Mouse (Mus musculus) liver, adult 2 months (tissue): ENCODE measurements around the gene Nat8f1.
A peak's percentile ranks its signal among the peaks of the same experiment; 100 is the strongest.

Experiments used
- CTCF ChIP-seq: fragments of 200-500 bp; IDR thresholded peaks from 2 replicates; pipeline ENCODE4 v1.5.1; 2011; ENCODE audit warnings: low read depth, low read length, control low read depth
- POLR2A ChIP-seq: fragments of 200-500 bp; IDR thresholded peaks from 2 replicates; pipeline ENCODE4 v1.6.1; 2011; ENCODE audit warnings: low read length, control low read depth; ENCODE audit not compliant: insufficient read depth; ENCODE audit errors: extremely low read depth

DNA sequence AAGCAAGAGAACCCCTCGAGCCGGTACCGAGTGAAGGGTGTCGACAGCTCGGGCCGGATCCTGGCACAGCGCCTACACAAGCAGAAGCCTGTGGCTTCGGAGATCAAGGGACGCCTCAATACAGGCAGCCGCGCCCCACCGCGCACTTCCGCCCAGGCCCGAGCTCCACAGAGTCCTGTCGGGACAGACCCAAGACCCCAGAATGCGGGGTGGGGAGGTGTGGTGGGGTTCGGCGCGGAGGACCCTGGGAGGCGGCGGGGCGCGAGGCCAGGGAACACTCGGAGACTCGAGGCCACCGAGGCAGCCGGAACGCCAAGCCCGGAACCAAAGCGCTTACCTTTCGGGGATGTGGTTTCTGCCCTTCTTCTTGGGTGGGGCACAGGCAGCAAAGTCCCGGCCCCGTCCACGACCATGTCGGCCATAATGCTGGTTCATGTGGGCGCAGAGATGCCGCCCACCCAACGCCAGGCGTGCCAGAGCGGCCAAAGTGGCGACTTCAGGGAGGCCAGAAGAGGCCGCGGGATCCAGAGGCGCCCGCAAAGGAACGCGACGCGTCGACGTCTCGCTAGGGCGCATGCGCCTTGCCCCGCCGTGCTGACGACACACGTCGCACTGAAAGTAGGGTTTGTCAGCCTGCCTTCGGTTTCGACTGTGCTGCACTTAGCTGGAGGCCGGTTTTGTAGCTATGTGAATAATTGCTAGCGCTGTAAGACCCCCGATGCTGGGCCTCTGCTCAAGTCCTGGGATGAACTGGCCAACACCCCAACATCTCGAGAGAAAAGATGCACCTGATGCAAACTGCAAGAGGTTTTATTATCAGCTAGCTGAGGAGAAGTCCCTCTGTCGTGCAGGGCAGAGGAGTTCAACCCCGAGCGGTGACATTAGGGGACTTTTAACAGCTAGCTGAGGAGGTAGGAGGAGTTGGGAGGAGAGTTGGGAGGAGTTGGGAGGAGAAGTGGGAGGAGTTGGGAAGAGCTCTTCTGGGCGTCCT lies 45.9 kb upstream of the Nat8f1 start, which contains the start of gene Dusp11:
- TF ChIP-seq CTCF (no peak), POLR2A (peak; percentile 45; the same call in 1 of the 2 replicates)
